Mouse (Mus musculus) left cerebral cortex, postnatal 14 days (tissue): ENCODE data around the gene Adgrl2. TPM values are rescaled to one million over a fixed set of nuclear protein-coding genes. Genes with fewer than 3 reads are reported as not detected.

Source experiments
- DNase-seq, 2 experiments: peaks; one replicate each; pipeline ENCODE4 v3.0.0; 2021 to 2022; ENCODE audit warnings: low spot score in 2 of 2, mixed read lengths in 1 of 2
- intact Hi-C: fragments of 180-260 bp; cut with DNase I; formaldehyde crosslinking; loops from one replicate; pipeline ENCODE4 v1.15.1; 2025
- total RNA-seq, 2 experiments: library from RNA; stranded (reverse); gene quantifications; 2 replicates each; pipeline ENCODE4 v1.2.3; 2021

Adgrl2 gene
- total RNA-seq, 2 experiments from 2014 or later: 142 to 151 TPM

GRCm38 (mm10) chr3:148982370-148982769 lies 8.0 kb downstream of the Adgrl2 start:
- DNase-seq: no peak
- intact Hi-C loops: no loop called here

DNA sequence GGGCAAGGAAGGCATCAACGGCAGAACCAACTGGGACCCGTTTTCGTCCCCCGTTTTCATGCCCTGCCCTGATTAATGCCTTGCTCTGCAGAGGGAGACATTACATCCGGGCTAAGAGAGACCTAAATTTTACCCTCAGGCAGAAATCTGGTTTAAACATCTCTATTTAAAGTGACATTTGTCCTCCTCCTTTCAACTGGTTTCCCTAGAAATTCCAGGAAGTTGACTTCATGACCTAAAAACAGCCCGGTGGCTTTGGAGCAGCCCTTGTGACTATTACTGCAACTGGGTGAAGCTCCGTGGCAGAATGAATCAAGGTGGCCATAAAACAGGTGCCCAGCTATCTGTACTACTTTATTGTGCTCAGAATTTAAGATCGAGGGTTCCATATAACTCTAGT lies 8.6 kb downstream of the Adgrl2 start:
- DNase-seq: no peak
- intact Hi-C loops: no loop called here

DNA sequence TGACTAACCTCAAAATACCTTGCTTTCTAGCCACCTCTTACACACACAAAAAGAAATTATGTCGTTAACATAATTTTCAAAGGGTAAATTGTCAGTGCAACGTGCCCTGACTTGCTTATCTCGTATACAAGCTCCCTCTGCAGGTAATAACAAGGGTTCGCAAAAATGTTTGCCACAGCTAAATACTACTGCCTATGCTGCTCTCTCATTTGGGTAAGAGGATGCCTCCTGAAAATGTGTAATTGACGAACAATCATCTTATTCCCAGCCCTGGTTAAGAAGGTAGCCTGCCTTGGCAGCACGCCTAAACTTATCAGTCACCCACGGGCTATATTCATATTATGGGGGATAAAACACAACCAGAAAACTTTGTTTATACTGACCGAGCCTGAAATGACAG lies 11.8 kb downstream of the Adgrl2 start:
- DNase-seq: no peak
- intact Hi-C loops: loop anchor here (5.0 kb wide), 1 partner anchor 1986 kb away; no protein-coding TSS in a partner anchor

DNA sequence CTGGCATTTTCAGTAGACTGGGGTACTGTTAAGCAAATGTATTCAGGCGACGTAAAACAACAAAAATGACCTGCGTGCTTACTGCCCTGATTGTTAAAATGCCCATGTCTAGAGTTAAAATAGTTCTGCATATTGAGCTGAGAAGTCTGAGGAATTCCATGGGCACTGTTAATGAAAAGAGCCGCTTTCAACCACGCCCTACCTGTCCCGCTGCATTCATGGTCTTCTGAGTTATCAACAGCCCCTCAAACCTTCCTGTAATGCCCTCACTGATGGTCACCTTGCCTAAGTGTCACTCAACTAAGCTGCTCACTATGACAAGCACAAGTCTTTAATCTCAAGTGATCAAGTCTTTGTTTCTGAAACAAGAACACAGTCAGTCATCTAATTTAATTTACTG lies 12.5 kb downstream of the Adgrl2 start:
- intact Hi-C loops: loop anchor here (5.0 kb wide), 1 partner anchor 1986 kb away; no protein-coding TSS in a partner anchor
- no peak for DNase-seq

GRCm38 (mm10) chr3:148977124-148977529 lies 13.2 kb downstream of the Adgrl2 start:
- intact Hi-C loops: loop anchor here (5.0 kb wide), 1 partner anchor 1985 kb away; no protein-coding TSS in a partner anchor
- DNase-seq: peak in 1 of 2 experiments; percentile 30

GRCm38 (mm10) chr3:148971893-148972596 lies 18.3 kb downstream of the Adgrl2 start:
- intact Hi-C loops: no loop called here
- DNase-seq: no peak

GRCm38 (mm10) chr3:148964991-148965605 lies 25.3 kb downstream of the Adgrl2 start:
- intact Hi-C loops: no loop called here
- no peak for DNase-seq

DNA sequence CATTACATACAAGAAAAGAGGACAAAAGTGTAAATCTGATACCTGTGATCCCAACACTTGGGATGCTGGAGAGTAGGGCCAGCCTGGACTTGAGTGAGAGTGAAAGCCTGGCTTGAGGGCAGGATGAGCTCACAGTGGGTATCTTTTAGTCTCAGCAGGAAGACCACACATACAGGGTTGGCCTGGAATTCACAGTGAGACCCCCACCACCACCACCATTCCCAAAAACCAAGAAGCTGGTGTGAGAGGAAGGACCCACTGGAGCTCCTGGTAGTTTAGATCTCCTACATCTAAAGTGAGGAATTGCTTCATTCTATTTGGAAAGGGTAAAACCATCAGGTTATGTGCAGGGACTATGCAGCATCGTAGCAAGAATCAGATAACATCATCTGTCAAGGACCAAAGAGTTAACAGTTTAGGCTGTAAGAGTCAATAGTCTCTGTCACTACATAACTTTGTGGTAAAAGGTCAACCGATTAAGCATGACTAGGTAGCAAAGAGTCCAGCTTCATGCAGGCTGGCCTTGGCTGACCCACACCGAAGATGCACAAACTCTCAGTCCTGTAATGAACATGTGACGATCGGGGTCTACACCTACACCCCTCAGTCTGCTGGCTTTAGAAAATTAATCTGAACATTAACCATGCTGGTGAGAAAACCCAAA lies 26.8 kb downstream of the Adgrl2 start:
- DNase-seq: no peak
- intact Hi-C loops: no loop called here

GRCm38 (mm10) chr3:148961611-148962010 lies 28.7 kb downstream of the Adgrl2 start:
- DNase-seq: no peak
- intact Hi-C loops: no loop called here

GRCm38 (mm10) chr3:148960751-148961289 lies 29.5 kb downstream of the Adgrl2 start:
- intact Hi-C loops: no loop called here
- no peak for DNase-seq

DNA sequence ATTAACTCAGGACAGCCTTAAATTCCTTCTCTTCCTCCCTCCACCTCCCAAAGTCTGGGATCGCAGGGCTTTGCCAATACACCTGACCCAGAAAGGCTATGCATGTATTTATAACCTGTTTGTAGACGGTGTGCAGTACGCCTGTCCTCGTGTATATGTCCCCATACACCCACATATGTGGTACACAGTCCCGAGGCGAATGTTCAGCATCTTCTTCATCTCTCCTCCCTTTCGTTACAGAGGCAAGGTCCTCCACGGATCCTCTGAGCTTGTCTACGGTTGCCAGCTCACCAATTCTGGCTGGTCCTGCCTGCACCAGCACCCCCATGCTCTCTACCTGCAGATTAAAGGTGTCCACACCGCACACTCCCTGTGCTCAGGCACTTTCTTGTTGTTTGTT lies 30.1 kb downstream of the Adgrl2 start:
- DNase-seq: no peak
- intact Hi-C loops: no loop called here

DNA sequence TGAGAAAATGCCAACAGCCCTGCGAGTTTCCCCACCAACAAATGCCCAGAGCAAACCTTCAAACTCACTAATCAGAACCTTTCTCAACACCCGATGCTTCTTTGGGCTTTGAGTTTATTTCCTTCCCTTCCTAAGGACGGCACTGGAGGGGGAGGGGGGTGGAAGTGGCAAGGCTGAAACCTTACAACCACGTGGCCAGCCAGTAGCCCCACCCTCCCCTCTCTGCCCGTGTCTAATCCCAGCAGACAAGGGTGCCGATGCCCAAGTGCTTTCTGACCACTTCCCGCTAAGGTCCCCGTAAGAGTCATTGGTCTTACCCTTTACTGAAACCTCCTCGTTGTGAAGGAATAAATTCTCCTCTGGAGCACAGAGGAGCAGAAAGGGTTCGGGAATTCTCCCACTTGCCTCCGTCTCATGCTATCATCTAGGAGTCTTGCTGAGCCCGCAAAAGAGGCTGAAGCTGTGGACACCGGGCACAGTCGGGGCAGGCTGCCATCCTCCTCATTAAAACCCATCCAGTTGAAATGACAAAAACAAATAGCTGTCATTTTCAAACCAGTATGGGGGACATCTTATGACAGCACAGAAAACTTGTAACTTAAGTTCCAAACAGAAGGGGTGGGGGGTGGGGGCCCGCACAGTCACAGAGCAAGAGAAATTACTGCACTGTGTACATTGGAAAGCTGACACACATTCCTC lies 30.9 kb downstream of the Adgrl2 start:
- no peak for DNase-seq
- intact Hi-C loops: no loop called here

- intact Hi-C loops: no loop called here
- no peak for DNase-seq
These were observed 31.6 kb downstream of the Adgrl2 start for GRCm38 (mm10) chr3:148958714-148959113.

DNA sequence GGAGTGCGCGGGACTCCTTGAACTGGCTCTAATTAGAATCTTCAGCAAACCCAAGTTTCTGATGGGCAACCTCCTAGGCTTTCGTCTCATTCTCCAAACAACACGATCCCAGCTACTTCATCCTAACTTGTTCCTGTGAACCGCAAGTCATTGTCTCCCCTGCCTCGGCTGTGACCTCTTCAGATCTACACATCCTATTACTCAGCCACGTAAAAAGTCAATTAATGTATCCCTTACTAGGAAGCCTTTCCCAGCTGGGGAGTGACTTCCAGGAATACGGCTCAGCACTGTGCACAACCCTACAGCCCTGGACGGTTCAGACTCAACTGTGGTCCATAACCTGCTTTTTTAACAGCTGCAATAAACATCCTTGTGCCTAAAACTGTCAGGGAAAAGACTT lies 32.2 kb downstream of the Adgrl2 start:
- no peak for DNase-seq
- intact Hi-C loops: no loop called here

DNA sequence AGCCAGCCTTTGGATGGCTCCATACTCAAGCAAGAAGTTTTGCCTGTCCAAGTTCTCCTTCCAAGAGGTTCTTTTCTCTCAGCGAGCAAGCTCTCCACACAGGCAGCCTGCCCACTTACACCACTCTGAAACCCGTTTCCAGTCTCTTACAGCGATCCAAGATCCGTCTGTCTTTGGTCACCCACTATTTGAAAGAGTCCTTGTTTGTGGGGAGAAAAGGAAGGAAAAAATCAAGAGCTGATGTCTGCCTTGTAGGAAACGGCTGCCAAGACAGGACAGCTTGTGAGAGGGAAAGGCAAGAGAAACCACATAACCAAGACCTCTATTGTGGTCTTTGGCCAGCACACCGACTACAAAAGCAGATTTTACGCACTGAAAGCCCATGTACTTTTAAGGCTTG lies 33.5 kb downstream of the Adgrl2 start:
- DNase-seq: no peak
- intact Hi-C loops: no loop called here

DNA sequence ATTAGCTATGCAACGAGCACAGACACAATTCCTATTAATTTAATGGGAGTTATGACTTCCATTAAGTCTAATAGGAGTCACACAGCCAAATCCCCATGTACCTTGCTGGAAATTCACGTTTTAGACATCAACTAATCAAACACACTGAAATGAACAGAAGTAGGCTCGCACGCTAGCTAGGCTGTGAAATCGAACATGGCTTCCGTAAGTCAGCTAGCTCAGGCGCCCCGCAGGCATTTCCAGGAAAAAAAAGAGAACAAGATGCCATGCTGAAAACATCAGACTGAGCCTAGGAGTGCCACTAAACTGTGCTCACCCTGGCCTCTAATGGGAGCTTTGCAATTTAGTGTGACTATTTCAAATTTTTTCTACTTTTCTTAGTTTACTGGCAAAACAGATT lies 40.6 kb downstream of the Adgrl2 start:
- no peak for DNase-seq
- intact Hi-C loops: no loop called here

GRCm38 (mm10) chr3:148947805-148948405 lies 42.5 kb downstream of the Adgrl2 start:
- intact Hi-C loops: no loop called here
- no peak for DNase-seq

DNA sequence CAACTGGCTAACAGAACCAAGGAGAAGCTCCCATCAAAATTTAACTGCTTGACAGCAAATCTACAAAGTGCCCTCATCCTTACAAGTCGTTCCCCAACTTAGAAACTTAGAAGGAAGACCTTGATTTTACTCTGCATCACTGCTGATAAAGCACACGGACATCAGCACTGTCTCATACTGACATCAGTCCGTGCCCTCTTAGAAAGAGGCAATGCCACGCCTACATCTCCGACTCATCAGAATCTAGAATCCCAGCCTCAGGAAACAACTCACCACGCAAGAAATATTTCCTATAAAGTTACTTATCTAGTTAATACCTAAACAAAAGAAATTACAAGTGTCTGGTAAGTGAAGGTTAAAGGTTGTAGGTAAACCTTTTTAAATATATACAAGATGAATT lies 43.1 kb downstream of the Adgrl2 start:
- intact Hi-C loops: no loop called here
- no peak for DNase-seq

DNA sequence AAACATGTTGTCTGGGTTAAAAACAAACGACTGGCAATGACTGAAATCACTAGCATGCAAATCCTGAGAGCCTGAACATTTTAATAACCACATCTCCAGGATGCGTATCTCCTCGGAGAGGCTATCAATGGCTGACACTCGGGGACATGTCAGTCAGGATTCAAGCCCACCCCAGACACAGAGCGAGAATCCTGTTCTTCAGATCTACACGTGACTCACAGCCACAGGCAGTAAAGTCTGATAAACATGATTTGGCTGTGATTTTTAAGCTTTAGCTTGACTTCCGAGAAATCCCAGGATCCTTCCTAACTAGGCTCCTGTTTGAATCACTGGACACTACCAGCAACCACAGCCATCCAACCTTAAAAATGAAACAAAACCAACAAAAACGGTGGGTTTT lies 44.8 kb downstream of the Adgrl2 start:
- no peak for DNase-seq
- intact Hi-C loops: no loop called here
